Mouse (Mus musculus): ENCODE results near the gene Tulp1.
A peak's percentile ranks its signal among the peaks of the same experiment; 100 is the strongest.
"Not testable (repeated sequence)": the region's sequence is repeated elsewhere in the genome, so short reads cannot be mapped to it uniquely, and the experiment has no call there.

The Tulp1 gene

DNA sequence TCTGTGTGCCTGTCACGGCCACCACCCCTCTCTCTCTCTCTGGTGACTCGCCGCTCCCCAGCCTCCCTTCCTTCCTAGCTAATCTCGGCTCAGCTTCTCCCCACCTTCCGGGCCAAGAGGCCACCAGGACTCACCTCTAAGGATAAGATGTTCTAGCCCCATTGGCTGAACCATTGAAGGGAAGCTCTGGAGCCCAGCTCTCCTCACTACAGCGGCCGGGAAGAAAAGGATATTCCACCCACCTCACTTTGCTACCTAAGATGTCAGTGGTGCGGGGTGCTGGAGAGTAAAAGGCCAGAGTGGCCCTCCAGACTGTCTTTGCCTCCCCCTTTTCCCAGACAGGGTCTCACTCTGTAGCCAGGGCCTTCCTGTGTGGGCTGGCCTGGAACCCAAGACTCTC is at the start of gene Tulp1:
TSS of gene Tulp1 (minus strand) at position 101 of the 400 bp plus-strand sequence.
- DNase-seq, result no peak

DNA sequence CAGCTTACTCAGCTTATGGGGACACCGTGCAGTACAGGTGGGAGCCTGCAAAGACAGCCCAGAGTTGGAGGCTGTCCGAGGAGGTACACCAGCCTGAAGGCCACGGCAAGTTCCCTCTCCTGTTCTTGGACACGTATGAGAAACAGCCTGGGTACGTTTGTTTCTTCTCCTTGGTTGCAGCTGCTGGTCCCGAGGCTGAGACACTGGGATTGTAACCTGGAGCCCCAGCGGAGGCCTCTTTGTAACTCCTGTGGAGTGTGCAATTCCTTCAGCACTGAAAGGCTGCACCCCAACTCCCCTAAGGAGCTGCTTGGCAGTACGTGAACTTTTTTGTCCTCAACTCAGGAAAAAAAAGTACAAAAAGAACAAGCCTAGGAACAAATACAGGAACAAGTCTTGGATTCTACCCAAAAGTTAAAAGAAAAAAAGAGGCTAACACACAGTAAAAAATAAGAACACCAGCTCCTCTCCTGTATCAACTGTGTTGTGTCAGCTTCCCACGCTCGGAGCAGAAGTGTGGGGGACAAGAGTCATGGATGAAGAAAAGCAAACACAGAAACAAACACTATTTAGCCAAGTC is 46.4 kb upstream of the Tulp1 start:
- no peak for DNase-seq

DNA sequence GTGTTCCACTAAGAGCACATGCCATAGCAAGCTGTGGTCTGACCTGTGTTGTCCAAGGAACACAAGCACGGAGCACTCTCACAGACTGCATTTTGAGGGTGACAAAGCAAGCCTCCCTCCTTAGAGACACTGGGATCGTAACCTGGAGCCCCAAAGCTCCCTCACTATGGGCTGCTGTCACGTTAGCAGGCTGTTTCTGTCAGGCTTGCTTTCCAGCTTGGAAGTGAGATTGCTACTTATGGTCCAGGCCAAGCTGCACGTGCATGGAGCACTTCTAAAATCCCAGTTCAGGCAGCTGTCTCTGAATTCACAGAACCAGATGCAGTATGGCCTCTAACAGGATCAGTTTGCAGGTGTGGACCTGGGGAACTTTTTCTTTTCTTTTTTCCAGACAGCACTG is 45.7 kb upstream of the Tulp1 start:
- no peak for DNase-seq

DNA sequence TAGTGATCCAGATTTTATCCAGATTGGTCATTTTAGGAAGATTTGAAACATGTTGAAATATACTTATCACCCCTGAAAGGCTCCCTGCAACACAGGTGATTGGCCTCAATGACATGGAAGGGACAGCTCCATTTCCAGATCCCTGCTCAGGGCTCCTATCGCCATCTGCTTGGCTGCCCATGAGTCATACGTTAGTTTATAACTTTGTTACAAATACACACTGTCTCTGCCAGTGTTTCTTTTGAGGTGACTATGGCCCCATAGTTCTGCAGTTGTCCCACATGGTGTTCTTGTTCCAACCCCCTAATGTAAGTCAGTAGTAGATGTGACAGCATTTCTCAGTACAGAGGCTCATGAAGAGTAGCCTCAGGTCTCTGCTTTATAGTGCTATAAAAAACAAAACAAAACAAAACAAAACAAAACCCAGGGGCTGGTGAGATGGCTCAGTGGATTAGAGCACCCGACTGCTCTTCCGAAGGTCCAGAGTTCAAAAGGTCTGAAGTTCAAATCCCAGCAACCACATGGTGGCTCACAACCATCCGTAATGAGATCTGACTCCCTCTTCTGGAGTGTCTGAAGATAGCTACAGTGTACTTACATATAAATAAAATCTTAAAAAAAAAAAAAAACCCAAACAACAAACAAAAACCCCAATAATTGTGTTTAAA is 43.4 kb upstream of the Tulp1 start:
- no peak for DNase-seq

DNA sequence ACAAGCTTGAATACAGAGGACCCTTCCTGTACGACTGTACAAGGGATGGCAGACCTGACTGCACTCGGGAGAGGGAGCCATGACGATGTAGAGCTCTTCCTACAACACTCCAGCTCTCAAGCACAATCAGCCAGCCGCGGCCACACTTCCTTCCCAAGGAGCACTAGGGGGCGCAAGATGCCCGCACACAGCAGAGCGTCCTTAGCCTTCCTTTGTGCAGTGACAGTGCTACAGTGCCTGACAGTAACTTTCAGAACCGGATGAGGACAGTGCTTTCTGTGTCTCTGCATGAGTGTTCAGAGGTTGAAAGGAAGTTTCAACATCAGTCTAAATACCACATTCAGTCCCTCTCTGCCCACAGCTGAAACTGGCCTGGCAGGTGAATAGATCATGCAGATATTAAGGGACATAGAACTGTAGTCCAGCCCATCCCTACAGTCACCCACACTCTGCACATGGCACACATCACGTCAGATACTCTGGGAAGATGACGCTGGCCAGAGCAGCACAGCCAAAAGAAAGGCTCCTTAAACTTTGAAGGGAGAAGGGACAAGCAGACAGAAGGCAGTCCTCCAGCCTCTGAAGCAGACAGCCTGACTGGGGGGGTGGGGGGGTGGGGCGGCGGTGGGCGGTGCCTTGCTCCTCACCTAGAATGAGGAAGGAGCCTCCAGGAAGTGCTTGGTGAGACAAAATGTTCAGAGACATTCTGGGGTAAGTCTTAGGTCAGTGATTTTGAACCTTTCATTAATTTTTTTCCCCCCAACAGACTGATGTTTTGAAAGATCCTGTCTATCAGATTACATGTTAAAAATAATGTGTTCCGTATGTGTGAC is 42.6 kb upstream of the Tulp1 start:
- DNase-seq, result peak; percentile 86

DNA sequence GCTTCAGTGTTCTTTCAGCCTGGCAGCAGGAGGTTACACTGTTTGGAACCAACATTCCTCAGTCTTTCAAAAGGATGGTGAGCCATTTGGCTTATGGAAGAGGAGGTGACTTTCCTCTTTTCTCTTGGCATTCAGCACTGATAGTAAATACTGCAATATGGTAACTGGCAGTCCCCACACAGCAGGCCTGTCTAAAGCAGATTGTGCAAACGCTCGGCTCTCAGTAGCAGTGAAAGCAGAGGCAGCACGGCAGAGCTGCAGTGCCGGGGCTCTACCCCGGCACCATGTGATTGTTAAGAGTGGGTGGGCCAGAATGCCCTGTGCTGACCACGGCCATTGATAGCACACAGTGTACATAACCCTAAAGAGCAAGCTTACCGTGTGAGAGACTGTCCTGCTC is 41.4 kb upstream of the Tulp1 start:
- no peak for DNase-seq

DNA sequence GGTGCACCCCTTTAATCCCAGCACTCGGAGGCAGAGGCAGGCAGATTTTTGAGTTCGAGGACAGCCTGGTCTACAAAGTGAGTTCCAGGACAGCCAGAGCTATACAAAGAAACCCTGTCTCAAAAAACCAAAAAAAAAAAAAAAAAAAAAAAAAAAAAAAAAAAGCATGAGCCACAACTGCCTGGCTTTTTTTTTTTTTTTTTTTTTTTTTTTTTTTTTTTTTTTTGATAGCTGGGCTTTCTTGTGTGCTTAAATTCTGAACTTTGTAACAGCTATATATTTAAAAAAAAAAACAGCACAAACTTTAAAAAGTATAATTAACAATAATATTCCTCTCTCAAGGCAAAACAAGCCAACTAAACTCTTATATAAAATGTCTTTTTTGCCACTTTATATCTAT is 39.7 kb upstream of the Tulp1 start:
- not testable (repeated sequence) for DNase-seq

DNA sequence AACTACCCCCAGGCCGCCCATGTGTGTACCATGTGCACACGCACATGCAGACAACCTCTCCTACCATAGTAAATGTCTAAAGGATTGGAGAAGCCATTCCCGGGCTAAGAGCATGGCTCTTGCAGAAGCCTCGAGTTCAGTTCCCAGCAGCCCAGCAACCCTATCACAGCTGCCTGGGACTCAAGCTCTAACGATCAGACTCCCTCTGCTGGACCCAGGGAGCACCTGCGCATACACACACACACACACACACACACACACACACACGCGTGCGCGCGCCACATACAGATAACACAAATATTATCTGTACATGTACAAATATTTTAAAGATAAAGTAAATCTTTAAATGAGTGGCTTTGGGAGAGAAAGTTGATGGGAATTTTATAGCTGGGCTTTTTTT is 39.3 kb upstream of the Tulp1 start:
- DNase-seq, result no peak

DNA sequence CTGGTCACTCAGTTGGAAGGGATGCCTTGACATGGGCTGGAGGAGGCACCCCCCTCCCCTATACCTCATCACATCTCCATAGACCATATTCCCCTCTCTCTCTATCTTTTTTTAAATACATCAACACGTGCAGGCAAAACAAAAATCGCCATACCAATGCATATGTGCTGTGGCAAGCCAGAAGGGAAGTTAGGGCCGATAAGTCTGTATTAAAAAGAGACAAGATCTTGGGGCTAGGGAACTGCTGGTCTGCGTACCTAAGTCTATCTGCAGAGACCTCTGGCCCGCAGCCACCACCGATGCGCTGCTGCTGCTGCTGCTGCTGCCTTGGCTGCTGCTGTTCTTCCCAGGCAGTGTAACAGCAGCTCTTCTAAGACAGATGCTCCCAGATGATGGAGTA is 30.0 kb upstream of the Tulp1 start:
- DNase-seq, result no peak

DNA sequence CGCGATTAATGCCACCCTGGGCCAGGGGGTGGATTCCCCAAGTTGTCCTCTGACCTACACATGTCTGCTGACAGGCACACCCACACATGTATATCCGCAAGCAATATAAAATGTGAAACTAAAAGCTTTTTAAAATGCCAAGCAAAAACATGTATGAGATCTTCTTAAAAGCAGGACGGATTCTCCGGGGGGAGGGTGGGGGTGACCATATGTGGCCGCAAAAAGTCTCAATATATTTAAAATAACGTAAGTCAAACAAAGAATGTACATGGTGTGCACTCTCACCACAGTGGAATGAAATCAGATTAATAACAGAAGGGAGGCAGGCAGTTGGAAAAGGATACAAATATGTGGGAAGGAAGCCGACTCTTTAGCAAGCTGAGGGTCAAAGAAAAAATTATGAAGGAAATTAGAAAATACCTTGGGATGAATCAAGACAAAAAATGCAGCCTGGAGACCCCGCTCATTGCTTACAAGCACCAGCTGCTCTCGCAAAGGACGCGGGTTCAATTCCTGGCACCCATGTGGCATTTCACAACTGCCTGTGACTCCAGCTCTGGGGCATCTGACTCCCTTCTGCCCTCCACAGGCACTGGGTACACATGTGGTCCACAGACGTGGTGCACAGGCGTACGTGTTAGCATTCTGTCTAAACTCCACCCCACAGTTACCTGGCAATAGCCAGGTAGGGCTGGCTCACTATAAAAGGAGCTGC is 29.2 kb upstream of the Tulp1 start:
- DNase-seq, result no peak

DNA sequence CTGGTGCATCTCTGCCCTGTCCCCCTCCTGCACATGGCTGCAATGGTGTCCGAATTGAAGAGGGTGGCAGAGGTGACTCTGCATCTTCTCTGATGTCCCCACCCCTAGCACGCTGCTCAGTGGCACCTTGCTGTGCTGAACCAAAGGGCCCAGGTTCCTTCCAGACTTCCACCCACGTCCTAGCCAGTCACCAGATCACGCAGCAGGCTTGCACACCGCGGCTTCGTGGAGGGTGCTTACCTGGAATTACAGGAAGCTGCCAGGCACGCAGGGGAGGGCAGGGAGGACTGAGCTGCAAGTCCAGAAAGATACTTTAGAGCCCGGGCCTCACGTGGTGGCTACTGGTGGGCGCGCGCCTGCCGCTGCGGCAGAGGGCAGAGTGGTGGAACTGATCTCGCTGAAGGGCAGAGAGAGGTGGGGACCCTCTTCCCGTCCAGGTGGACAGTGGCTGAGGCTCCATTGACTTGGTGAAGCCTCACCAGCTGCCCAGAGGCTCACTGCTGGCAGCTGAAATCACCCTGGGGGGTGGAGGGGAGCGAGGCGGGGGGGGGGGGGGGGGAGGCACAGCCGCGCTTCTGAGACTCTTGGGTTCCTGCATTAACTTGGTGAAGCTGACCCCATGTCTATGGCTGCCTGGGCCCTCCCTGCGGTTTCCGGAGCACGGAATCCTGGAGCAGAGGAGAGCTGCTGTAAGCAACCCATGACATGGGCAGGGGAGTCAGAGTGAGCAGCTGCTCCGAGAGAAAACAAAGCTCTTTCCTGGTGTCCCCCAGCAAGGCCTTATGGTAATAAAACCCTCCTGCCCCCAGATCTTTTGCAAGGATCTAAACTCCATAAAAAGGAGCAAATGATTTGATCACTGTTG is 26.8 kb upstream of the Tulp1 start:
- no peak for DNase-seq

DNA sequence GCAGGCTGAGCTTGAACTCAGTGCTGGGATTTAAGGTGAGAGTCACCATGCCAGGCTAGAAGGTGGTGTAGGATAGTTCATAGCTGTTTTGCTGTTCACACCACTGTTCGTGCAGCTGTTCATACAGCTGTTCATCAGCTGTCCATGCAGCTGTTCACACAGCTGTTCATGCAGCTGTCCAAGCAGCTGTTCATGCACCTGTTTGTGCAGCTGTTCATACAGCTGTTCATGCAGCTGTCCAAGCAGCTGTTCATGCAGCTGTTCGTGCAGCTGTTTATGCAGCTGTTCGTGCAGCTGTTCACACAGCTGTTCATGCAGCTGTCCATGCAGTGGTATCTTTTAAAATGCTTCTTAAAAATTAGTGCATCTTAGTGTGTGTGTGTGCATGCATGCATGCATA is 23.5 kb upstream of the Tulp1 start:
- no peak for DNase-seq

DNA sequence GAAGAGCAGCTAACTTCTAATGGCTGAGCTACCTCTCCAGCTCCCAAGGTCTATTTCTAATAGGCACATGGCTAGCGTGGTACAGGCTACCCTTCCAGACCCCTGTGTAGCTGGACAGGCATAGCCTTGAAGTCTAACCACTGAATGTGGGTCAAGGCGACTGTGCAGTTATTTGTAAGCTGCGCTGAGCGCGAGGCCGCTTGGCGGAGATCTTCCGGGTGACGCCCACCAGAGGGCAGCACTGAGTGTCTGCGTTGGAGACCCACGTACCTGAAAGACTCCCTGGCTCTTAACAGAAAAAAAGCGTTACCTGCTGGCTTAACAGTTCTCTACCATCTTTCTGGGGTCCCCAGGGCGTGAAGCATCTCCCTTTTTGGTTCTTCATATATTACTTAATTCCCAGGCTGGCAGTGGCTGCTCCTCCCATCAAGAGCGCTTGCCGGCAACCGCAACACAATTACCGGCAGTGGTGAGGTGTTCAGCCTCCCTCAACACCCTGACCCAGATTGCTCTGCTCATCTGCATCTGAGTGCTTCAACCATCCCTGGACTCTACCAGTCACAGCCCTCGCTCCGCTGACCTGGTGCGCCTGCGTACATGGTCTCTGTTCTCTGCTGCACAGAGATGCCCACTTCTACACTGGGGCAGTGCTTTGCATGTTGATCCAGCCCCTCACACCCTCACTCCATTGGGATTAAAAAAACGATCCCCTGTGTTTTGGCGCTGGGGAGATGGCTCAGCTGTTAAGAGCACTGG is 21.3 kb upstream of the Tulp1 start:
- DNase-seq, result peak; percentile 88

DNA sequence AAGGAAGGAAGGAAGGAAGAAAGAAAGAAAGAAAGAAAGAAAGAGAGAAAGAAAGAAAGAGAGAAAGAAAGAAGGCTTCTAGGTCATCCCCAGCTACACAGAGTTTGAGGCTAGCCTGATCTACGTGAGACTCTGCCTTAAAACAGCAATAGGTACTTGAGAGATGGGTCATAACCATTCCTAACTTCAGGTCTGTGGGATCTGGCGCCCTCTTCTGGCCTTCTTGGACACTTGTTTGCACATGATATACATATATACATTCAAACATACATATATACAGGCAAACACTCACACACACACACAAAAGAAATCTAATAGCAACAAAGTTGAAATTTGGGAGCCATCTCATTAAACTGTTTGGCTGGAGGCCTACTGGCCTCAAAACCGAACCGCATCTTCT is 19.3 kb upstream of the Tulp1 start:
- peak; percentile 48 for DNase-seq

DNA sequence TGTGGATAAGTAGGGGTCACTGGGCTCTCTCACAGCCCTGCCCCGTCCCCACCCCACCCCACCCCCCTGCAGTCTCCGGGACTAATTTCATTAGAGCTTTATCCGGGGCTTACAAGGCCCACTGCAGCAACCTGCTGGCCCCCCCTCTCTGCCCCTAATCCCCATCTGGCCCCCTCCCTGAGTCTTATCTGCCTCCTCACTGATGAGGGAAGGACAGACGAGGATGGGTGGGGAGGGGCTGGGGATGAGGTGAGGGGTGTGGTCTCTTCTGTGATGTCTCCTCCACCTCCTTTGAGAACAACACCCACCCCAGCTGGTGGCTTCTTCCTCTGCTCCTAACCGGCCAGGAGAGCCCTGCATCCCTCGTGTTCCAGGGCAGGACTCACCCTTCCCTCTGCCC is 15.2 kb upstream of the Tulp1 start:
- no peak for DNase-seq

DNA sequence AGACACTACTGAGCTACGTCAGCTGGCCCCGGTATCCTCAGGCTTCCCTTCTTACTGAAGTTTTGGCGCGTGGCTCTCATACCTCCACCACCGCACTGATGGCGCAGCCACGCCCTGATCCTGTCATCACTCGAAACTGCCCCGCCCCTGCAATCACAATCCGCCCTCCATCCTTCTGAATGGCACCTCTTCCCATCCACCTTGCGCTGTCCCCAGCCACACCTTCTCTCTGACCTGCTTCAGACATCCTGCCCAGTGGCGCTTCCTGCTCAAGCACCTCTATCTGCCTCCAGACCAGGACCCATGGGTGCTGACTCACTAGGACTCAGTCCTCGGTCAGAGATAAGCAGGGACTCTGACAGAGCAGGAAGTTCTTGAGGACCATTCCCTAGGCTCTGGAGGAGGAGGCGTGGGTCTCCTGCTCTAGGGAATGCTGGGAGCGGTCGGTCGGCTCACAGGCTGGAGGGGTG is 10.6 kb upstream of the Tulp1 start:
- DNase-seq, result no peak

DNA sequence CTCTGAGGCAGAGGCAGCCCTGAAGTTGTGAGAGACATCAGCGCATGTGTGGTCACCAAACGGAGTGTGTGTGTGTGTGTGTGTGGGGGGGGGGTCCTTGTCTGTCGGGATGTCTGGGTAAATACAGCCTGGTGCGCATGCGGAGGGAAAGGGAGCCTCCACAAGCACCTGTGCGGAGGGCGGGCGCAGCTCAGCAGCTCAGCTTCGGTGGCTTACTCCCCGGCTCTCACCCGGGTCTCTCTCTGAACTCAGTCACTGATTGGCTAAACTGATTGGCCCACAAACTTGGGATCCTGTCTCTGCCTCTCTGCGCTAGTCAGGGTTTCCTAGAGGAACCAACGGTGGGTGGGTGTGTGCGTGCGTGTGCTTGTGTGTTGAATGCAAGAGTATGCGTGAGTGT is 9.5 kb upstream of the Tulp1 start:
- peak; percentile 80 for DNase-seq

DNA sequence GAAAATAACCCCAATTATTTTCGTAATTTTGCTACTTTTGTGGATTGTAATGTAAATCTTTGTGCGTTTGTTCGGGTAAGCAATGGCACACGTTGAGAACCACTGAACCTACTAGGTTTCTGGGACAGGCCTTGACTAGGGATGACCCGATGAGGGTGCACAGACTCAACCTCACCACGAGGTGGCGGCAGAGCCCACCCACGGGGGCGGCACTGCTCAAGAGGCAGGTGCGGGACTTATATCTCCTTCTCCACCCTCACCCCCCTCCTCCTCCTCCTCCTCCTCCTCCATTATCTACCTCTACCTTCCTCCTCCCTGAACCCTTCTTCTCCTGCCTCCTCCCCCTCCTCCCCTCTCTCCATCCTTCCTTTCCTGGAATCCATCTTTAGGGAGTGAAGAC is 8.8 kb upstream of the Tulp1 start:
- peak; percentile 86 for DNase-seq

DNA sequence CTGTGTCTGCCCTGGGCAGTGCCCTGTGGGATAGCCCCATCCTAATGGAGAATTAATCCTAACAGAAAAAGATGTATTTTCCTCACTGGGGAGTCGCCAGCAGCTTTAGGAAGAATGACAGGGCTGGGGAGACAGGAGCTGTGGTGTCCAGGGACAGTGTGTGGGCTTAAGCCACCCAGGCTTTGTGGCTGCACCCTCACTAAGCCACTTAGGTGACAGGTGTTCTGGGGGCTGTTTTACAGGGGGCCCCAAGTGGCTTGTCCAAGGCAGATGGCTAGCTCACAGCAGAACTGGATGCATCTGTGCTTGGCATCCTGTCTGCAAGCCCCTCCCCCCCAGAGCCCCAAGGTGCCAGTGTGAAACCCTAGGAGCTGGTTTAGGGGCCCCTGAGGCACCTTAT is 6.9 kb upstream of the Tulp1 start:
- DNase-seq, result no peak

DNA sequence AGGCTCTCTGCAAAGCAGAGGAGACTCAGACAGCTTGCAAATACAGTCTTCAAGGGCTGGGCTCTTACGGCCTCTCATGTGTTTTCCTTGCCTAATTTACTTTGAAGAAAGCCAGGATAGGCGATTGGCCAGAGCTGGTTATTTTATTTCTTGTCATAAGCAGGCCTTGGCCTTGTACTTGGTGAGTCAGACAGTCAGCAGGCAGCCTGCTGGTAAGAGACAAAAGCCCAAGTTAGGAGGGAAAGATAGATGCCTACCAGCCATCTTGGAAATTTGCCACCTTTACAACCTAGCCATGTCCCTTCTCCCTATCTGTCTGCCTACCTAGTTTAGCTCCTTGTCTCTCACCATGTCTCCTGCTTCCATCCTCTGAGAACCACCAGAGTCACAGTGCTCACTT is 6.3 kb upstream of the Tulp1 start:
- DNase-seq, result no peak

DNA sequence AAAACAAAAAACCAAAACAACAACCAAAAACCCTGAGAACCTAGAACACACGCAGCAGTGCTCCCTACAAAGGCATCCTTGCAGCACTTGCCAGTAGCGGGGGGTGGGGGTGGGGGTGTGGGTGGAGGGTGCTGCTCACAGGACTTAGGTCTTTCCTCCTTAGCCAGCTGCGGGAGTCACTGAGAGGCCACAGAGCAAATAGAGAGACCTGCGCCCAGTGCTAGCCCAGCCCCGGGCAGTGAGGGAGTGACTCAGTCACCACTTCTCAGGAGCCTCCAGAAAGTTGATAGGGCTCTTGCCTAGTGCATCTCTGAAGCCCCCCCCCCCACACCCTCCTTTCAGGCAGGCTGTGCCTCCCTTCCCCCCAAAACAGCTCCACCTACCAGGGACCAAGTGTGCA is 4.0 kb upstream of the Tulp1 start:
- no peak for DNase-seq

DNA sequence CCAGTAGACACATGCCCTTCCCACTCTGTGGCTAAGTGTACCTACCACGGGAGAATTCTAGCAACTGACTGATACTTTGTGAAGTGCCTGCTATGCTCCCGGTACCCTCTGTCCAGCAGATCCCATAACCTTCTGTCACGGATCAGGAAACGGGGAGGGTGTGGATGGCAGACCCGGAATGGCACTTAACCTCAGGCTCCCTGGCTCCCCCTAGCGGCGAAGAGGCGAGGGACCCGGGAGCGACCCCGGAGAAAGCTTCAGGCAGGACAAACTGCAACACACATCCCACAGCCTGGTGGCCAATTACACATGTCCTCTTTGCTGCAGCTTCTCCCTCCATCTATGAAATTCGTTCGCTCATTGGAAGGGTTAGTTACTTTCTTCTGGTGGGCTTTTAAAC is 3.4 kb upstream of the Tulp1 start:
- peak; percentile 84 for DNase-seq

All from thymus, postnatal 25 days (tissue).